Mouse (Mus musculus) kidney, postnatal 0 days (tissue): ENCODE measurements around the gene Ccdc61. TPM values are rescaled to one million over a fixed set of nuclear protein-coding genes. Genes with fewer than 3 reads are reported as not detected.

Experiments
- ATAC-seq: fragments of 200-750 bp; cut with Nextera tagmentation; replicated peaks from 2 replicates; pipeline ENCODE4 v1.8.0; 2017; ENCODE audit warnings: low read depth, moderate number of reproducible peaks, moderate TSS enrichment, moderate library complexity; ENCODE audit not compliant: low FRiP score
- DNase-seq: peaks from one replicate; pipeline ENCODE4 v3.0.0-alpha.2; 2016; ENCODE audit warnings: low spot score
- H3K27ac ChIP-seq: fragments of 300-500 bp; sonication (generic); 2 replicates; pipeline ENCODE4 v1.5.1; 2014; ENCODE audit warnings: mild to moderate bottlenecking
- H3K27me3 ChIP-seq: fragments of 300-500 bp; sonication (generic); 2 replicates; pipeline ENCODE4 v1.6.1; 2014; ENCODE audit warnings: low read length, mixed read lengths; ENCODE audit not compliant: insufficient read depth
- H3K36me3 ChIP-seq: fragments of 300-500 bp; sonication (generic); 2 replicates; pipeline ENCODE4 v1.6.1; 2014; ENCODE audit warnings: low read length, mixed read lengths; ENCODE audit not compliant: insufficient read depth
- H3K4me1 ChIP-seq: fragments of 300-500 bp; sonication (generic); replicated peaks from 2 replicates; pipeline ENCODE4 v1.6.1; 2014; ENCODE audit warnings: antibody characterized with exemption, low read length, mixed read lengths; ENCODE audit not compliant: insufficient read depth
- H3K4me2 ChIP-seq: fragments of 300-500 bp; sonication (generic); 2 replicates; pipeline ENCODE4 v1.6.1; 2014; ENCODE audit warnings: mild to moderate bottlenecking, low read length, moderate library complexity, mixed read lengths
- H3K4me3 ChIP-seq: fragments of 300-500 bp; sonication (generic); replicated peaks from 2 replicates; pipeline ENCODE4 v1.5.1; 2014; ENCODE audit warnings: low read depth, low read length
- H3K9ac ChIP-seq: fragments of 300-500 bp; sonication (generic); 2 replicates; pipeline ENCODE4 v1.6.1; 2014; ENCODE audit warnings: low read depth, low read length
- H3K9me3 ChIP-seq: fragments of 300-500 bp; sonication (generic); replicated peaks from 2 replicates; pipeline ENCODE4 v1.6.1; 2016; ENCODE audit warnings: low read length, inconsistent platforms, mixed read lengths
- CTCF ChIP-seq: IDR thresholded peaks from 2 replicates; pipeline ENCODE4 v1.5.1; 2016; ENCODE audit warnings: antibody characterized with exemption, low read depth, mild to moderate bottlenecking, moderate library complexity
- WGBS: fragments of 180-500 bp; shearing (Covaris S2); extraction: QIAGEN DNeasy Blood & Tissue Kit; methylation state at CpG from one replicate; pipeline ENCODE4 v1.1.7; 2014; 5-methylcytosine and 5-hydroxymethylcytosine counted together
- polyA plus RNA-seq: library from polyadenylated mRNA; unstranded; fragments of >200 nt; fragmentation: Nextera tagmentation; extraction: Ambion mirVana; gene quantifications from 2 replicates; pipeline ENCODE4 v1.2.1, GENCODE M21; 2015

Gene Ccdc61
- polyA plus RNA-seq, 1 experiment from 2014 or later: 26.3 TPM

DNA sequence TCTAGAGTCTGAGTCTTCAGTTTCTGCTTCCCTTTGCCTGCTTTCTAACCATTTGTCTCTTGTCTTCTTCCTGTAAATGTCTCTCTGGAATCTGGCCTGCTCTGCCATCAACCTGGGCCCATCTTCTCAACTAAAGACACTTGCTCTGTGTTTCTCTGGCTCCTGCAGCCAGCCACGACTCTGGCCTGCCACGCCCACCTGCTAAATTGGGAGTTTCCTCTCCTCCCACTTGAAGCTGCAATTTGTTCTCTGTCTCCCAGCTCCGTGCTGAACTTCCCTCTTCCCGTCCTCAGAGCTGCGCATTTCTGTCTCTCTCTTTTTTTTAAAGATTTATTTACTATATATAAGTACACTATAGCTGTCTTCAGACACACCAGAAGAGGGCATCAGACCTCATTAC is 65.4 kb downstream of the Ccdc61 start:
- H3K4me2 ChIP-seq: no peak overlapping the region
- no peak for TF ChIP-seq CTCF
- H3K27ac ChIP-seq: no peak overlapping the region
- no peaks in the 10 kb centered on the region for H3K36me3 ChIP-seq
- no peaks in the 10 kb centered on the region for H3K4me1 ChIP-seq
- DNase-seq: no peak
- H3K9ac ChIP-seq: no peak overlapping the region
- H3K27me3 ChIP-seq: no peaks in the 10 kb centered on the region
- H3K9me3 ChIP-seq: no peaks in the 10 kb centered on the region
- WGBS: 19% methylated on average over 5 of the region's 5 CpGs
- no peak for ATAC-seq
- H3K4me3 ChIP-seq: no peak overlapping the region

GRCm38 (mm10) chr7:18841174-18841567 is 69.0 kb downstream of the Ccdc61 start:
- H3K4me1 ChIP-seq: no peaks in the 10 kb centered on the region
- H3K9ac ChIP-seq: no peak overlapping the region
- no peaks in the 10 kb centered on the region for H3K27me3 ChIP-seq
- H3K4me3 ChIP-seq: peak overlapping the region; percentile 17; the same call in 1 of the 2 replicates
- DNase-seq (no peak), ATAC-seq (peak; percentile 12; the same call in 1 of the 2 replicates)
- no peaks in the 10 kb centered on the region for H3K36me3 ChIP-seq
- H3K9me3 ChIP-seq: no peaks in the 10 kb centered on the region
- TF ChIP-seq CTCF: no peak
- 60% methylated on average over 1 of the region's 1 CpGs for WGBS
- H3K27ac ChIP-seq: peak overlapping the region; percentile 50; the same call in 1 of the 2 replicates
- H3K4me2 ChIP-seq: peak overlapping the region; percentile 46

Other genes starting within 250 kb of the Ccdc61 start
- not detected in 2 replicates for gene Psg20, start 224.2 kb downstream of the Ccdc61 start, polyA plus RNA-seq
- gene Psg22, start 192.3 kb downstream of the Ccdc61 start, polyA plus RNA-seq: not detected in 2 replicates
- not detected in 2 replicates for gene Psg19, start 111.9 kb downstream of the Ccdc61 start, polyA plus RNA-seq
- 0.13 TPM in 1 of 2 replicates, not detected in the other for gene Psg17, start 88.8 kb downstream of the Ccdc61 start, polyA plus RNA-seq
- gene Mill2, start 70.4 kb downstream of the Ccdc61 start, polyA plus RNA-seq: 2.0 and 2.5 TPM in 2 replicates
- 2.6 and 3.2 TPM in 2 replicates for gene Pglyrp1, start 39.1 kb downstream of the Ccdc61 start, polyA plus RNA-seq
- 0.55 and 0.58 TPM in 2 replicates for gene Nova2, start 15.5 kb upstream of the Ccdc61 start, polyA plus RNA-seq
- 0.09 TPM in 1 of 2 replicates, not detected in the other for gene Nanos2, start 77.0 kb upstream of the Ccdc61 start, polyA plus RNA-seq
- 3.3 and 3.6 TPM in 2 replicates for gene Mypop, start 80.8 kb upstream of the Ccdc61 start, polyA plus RNA-seq
- 15.2 and 17.3 TPM in 2 replicates for gene Irf2bp1, start 93.6 kb upstream of the Ccdc61 start, polyA plus RNA-seq
- 0.53 and 0.57 TPM in 2 replicates for gene Foxa3, start 113.1 kb upstream of the Ccdc61 start, polyA plus RNA-seq
- gene Sympk, start 114.0 kb upstream of the Ccdc61 start, polyA plus RNA-seq: 16.6 and 17.6 TPM in 2 replicates
- not detected in 2 replicates for gene Rsph6a, start 144.3 kb upstream of the Ccdc61 start, polyA plus RNA-seq
- gene Dmwd, start 165.8 kb upstream of the Ccdc61 start, polyA plus RNA-seq: 12.2 and 16.9 TPM in 2 replicates
- gene Dmpk, start 173.4 kb upstream of the Ccdc61 start, polyA plus RNA-seq: 9.4 and 11.6 TPM in 2 replicates
- 7.6 and 7.9 TPM in 2 replicates for gene Six5, start 184.2 kb upstream of the Ccdc61 start, polyA plus RNA-seq
- gene Gm4969, start 208.0 kb upstream of the Ccdc61 start, polyA plus RNA-seq: 2.0 TPM in 2 replicates
- gene Fbxo46, start 209.4 kb upstream of the Ccdc61 start, polyA plus RNA-seq: 12.1 and 13.0 TPM in 2 replicates
- 13.3 and 15.4 TPM in 2 replicates for gene Qpctl, start 238.9 kb upstream of the Ccdc61 start, polyA plus RNA-seq
- gene Snrpd2, start 239.3 kb upstream of the Ccdc61 start, polyA plus RNA-seq: 119 and 127 TPM in 2 replicates